Mouse (Mus musculus) kidney, embryonic 16.5 days (tissue): ENCODE data around the gene Il15ra. TPM values are rescaled to one million over a fixed set of nuclear protein-coding genes. Genes with fewer than 3 reads are reported as not detected.

Experiments used
- ATAC-seq: fragments of 200-750 bp; cut with Nextera tagmentation; 2 replicates; pipeline ENCODE4 v1.8.0; 2017; ENCODE audit warnings: moderate TSS enrichment; ENCODE audit not compliant: low FRiP score, low TSS enrichment
- H3K27ac ChIP-seq: fragments of 300-500 bp; sonication (generic); 2 replicates; pipeline ENCODE4 v1.5.1; 2014; ENCODE audit warnings: low read length
- H3K27me3 ChIP-seq: fragments of 300-500 bp; sonication (generic); 2 replicates; pipeline ENCODE4 v1.6.1; 2014; ENCODE audit warnings: low read length, control low read depth, mixed read lengths; ENCODE audit not compliant: insufficient read depth
- H3K36me3 ChIP-seq: fragments of 300-500 bp; sonication (generic); 2 replicates; pipeline ENCODE4 v1.6.1; 2014; ENCODE audit warnings: low read length, control low read depth, mixed read lengths; ENCODE audit not compliant: insufficient read depth
- H3K4me1 ChIP-seq: fragments of 300-500 bp; sonication (generic); 2 replicates; pipeline ENCODE4 v1.6.1; 2014; ENCODE audit warnings: low read length, control low read depth, mixed read lengths; ENCODE audit not compliant: insufficient read depth
- H3K4me2 ChIP-seq: fragments of 300-500 bp; sonication (generic); replicated peaks from 2 replicates; pipeline ENCODE4 v1.6.1; 2014; ENCODE audit warnings: low read depth, low read length
- H3K4me3 ChIP-seq: fragments of 300-500 bp; sonication (generic); 2 replicates; pipeline ENCODE4 v1.5.1; 2014; ENCODE audit warnings: mild to moderate bottlenecking, low read length
- H3K9ac ChIP-seq: fragments of 300-500 bp; sonication (generic); replicated peaks from 2 replicates; pipeline ENCODE4 v1.6.1; 2014; ENCODE audit warnings: low read length
- H3K9me3 ChIP-seq: fragments of 300-500 bp; sonication (generic); 2 replicates; pipeline ENCODE4 v1.6.1; 2016; ENCODE audit warnings: low read length, control low read depth
- WGBS: fragments of 180-500 bp; shearing (Covaris S2); extraction: QIAGEN DNeasy Blood & Tissue Kit; methylation state at CpG from one replicate; pipeline ENCODE4 v1.1.7; 2014; 5-methylcytosine and 5-hydroxymethylcytosine counted together
- polyA plus RNA-seq: library from polyadenylated mRNA; unstranded; fragments of >200 nt; fragmentation: Nextera tagmentation; extraction: Ambion mirVana; gene quantifications from 2 replicates; pipeline ENCODE4 v1.2.1, GENCODE M21; 2015

Il15ra gene
- polyA plus RNA-seq, 1 experiment from 2014 or later: 2.6 TPM

DNA sequence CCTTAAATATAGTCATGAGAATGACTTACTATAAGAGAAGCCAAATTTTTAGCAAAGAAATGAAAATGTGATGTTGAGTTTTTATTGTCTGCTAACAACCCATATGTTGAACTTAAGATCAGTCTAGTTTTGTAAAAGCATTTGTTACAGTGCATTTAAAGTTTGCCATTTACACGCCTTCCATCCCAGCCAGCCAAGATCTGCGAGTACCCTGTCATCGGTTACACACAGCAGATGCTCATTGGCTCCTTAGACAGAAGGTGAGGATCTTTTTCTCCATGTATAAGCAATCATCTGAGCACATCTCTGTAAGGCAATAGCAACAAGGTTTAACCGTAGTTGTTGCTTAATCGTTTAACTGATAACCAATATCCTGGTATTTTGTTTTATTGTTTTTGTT, 22.5 kb downstream of the Il15ra start:
- Histone ChIP-seq H3K4me2 (no peak overlapping the region), H3K9ac (no peak overlapping the region), H3K4me1 (no peaks in the 10 kb centered on the region), H3K36me3 (no peaks in the 10 kb centered on the region), H3K27ac (no peak overlapping the region), H3K4me3 (no peak overlapping the region), H3K27me3 (no peaks in the 10 kb centered on the region), H3K9me3 (no peaks in the 10 kb centered on the region)
- 90% methylated on average over 5 of the region's 5 CpGs for WGBS
- no peak for ATAC-seq

GRCm38 (mm10) chr2:11729091-11729490, 24.0 kb downstream of the Il15ra start:
- Histone ChIP-seq H3K36me3 (no peaks in the 10 kb centered on the region), H3K4me2 (no peak overlapping the region), H3K4me3 (no peak overlapping the region), H3K9ac (no peak overlapping the region), H3K9me3 (no peaks in the 10 kb centered on the region), H3K4me1 (no peaks in the 10 kb centered on the region), H3K27ac (no peak overlapping the region), H3K27me3 (no peaks in the 10 kb centered on the region)
- 52% methylated on average over 3 of the region's 3 CpGs for WGBS
- ATAC-seq: no peak

DNA sequence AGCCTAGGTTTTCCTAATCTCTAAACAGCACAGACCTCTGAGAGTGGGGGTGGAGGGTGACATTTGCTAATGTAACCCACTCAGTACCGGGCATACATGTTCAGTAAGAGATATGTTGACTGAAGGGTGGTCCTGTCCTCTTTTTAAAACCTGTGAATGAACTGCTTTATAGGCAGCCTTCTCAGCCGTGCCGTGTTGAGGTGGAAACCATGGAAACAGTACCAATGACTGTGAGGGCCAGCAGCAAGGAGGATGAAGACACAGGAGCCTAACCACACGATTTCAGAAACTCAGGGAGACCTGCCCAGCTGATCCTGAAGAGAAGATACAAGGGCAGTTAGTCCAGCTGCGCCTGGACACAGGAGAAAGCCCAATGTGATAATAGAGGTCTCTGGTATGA, 27.9 kb downstream of the Il15ra start:
- H3K9ac ChIP-seq: no peak overlapping the region
- H3K9me3 ChIP-seq: no peaks in the 10 kb centered on the region
- no peak for ATAC-seq
- H3K4me3 ChIP-seq: no peak overlapping the region
- no peaks in the 10 kb centered on the region for H3K4me1 ChIP-seq
- 71% methylated on average over 5 of the region's 5 CpGs for whole genome bisulfite sequencing
- H3K27ac ChIP-seq: no peak overlapping the region
- H3K4me2 ChIP-seq: no peak overlapping the region
- no peaks in the 10 kb centered on the region for H3K27me3 ChIP-seq
- H3K36me3 ChIP-seq: peaks cover 2% of the 10 kb centered on the region; the same call in 1 of the 2 replicates

DNA sequence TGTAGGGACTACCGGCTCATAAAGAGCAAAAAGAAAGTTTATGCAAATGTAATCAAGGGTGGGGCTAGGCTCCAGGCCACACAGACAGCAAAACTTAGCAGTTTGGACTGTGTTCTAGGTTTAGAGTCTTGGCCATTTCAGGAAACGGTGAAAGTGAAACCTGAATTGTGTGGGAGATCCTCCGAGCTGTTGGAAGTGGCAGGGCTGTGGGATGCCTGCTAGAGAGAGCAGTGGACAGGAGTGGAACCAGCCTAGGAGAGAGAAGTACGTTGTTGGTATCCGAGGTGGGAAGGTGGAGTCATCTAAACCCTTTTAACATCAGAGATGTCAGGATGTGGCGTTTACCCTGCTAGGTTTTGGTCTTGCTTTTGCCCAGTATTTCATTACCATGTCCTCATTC, 30.8 kb downstream of the Il15ra start:
- Histone ChIP-seq H3K4me1 (no peaks in the 10 kb centered on the region), H3K9ac (no peak overlapping the region), H3K4me3 (no peak overlapping the region), H3K27ac (no peak overlapping the region), H3K4me2 (no peak overlapping the region), H3K36me3 (peaks cover 13% of the 10 kb centered on the region), H3K27me3 (no peaks in the 10 kb centered on the region), H3K9me3 (no peaks in the 10 kb centered on the region)
- no peak for ATAC-seq
- 83% methylated on average over 6 of the region's 6 CpGs for WGBS

GRCm38 (mm10) chr2:11738794-11739193, 33.7 kb downstream of the Il15ra start:
- Histone ChIP-seq H3K36me3 (peaks cover 42% of the 10 kb centered on the region), H3K27ac (no peak overlapping the region), H3K4me1 (no peaks in the 10 kb centered on the region), H3K9ac (no peak overlapping the region), H3K27me3 (no peaks in the 10 kb centered on the region), H3K4me2 (no peak overlapping the region), H3K9me3 (no peaks in the 10 kb centered on the region), H3K4me3 (no peak overlapping the region)
- 93% methylated on average over 3 of the region's 3 CpGs for WGBS
- ATAC-seq: no peak

DNA sequence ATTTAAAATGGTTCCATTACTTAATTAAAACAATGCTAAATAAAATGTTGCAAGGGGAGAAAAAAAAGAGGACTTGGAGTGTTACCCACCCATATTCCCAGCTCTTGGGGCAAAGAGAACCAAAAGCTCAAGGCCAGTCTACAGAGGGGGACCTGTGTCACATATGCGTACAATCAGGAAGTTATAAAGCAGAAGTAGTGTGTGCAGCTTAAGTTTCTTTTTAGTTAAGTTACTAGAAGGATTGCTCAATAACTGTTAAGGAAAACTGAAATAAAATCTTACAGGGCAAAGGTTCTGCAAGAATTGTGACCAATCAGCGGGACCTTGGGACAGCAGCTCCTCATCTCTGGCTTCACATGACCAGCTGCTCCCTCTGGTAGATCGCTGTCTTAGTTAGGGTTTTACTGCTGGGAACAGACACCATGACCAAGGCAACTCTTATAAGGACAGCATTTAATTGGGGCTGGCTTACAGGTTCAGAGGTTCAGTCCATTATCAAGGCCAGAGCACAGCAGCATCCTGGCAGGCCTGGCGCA, 34.5 kb downstream of the Il15ra start:
- Histone ChIP-seq H3K36me3 (peaks cover 46% of the 10 kb centered on the region), H3K27me3 (no peaks in the 10 kb centered on the region), H3K4me2 (no peak overlapping the region), H3K9me3 (no peaks in the 10 kb centered on the region), H3K4me1 (no peaks in the 10 kb centered on the region), H3K27ac (no peak overlapping the region), H3K9ac (no peak overlapping the region), H3K4me3 (no peak overlapping the region)
- WGBS: 92% methylated on average over 4 of the region's 4 CpGs
- ATAC-seq: no peak

DNA sequence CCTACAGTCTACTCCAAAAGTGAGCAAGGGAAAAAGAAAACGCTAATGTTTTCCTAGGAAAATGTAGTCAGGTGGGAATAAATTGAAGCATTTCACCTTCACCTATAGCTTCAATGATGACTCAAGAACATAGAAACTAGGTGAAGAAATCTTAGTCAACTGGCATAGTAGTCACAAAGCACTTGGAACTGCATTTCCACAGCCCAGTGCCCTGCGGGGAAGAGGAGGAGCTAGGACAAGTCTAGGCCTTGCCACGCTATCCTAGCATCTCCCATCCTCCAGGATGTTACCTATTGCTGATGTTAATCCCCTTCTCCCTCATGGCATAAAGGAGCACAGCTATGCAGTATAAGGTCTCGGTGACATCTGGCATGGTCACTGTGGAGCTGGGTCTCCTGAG, 57.5 kb downstream of the Il15ra start:
- ATAC-seq: no peak
- Histone ChIP-seq H3K27ac (no peak overlapping the region), H3K9me3 (no peaks in the 10 kb centered on the region), H3K36me3 (peaks cover 66% of the 10 kb centered on the region), H3K4me1 (no peaks in the 10 kb centered on the region), H3K27me3 (no peaks in the 10 kb centered on the region), H3K4me2 (no peak overlapping the region), H3K9ac (no peak overlapping the region), H3K4me3 (no peak overlapping the region)
- WGBS: 92% methylated on average over 4 of the region's 4 CpGs

DNA sequence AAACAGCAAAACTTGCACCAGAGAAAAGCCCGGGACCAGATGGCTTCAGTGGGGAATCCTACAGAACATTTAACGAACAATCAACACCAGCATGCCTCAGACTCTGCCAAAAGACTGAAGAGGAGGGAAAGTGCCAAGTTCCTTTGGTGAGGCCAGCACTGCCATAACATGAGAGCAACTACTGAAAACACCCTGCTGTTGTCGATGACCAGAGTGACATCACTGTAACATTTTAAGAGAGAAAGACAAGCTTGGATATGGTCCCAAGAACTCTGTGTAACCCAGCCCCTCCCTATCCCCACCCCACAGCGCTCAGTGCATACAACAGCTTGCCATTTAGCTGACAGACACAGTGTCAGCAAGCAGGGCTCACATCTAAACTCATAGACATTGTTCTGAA, 60.6 kb downstream of the Il15ra start:
- WGBS: 81% methylated on average over 4 of the region's 4 CpGs

GRCm38 (mm10) chr2:11766485-11767160, 61.5 kb downstream of the Il15ra start:
- no peak overlapping the region for H3K4me3 ChIP-seq
- ATAC-seq: no peak
- no peak overlapping the region for H3K27ac ChIP-seq
- 83% methylated on average over 5 of the region's 5 CpGs for WGBS
- no peaks in the 10 kb centered on the region for H3K27me3 ChIP-seq
- H3K9me3 ChIP-seq: no peaks in the 10 kb centered on the region
- H3K36me3 ChIP-seq: peaks cover 54% of the 10 kb centered on the region
- H3K4me1 ChIP-seq: no peaks in the 10 kb centered on the region
- H3K4me2 ChIP-seq: no peak overlapping the region
- no peak overlapping the region for H3K9ac ChIP-seq

More for the DNA sequence above, 60.6 kb downstream of the Il15ra start:
- no peak overlapping the region for H3K4me2 ChIP-seq
- H3K4me1 ChIP-seq: no peaks in the 10 kb centered on the region
- no peaks in the 10 kb centered on the region for H3K9me3 ChIP-seq
- ATAC-seq: no peak
- no peak overlapping the region for H3K9ac ChIP-seq
- peaks cover 56% of the 10 kb centered on the region for H3K36me3 ChIP-seq
- no peak overlapping the region for H3K4me3 ChIP-seq
- no peak overlapping the region for H3K27ac ChIP-seq
- H3K27me3 ChIP-seq: no peaks in the 10 kb centered on the region

DNA sequence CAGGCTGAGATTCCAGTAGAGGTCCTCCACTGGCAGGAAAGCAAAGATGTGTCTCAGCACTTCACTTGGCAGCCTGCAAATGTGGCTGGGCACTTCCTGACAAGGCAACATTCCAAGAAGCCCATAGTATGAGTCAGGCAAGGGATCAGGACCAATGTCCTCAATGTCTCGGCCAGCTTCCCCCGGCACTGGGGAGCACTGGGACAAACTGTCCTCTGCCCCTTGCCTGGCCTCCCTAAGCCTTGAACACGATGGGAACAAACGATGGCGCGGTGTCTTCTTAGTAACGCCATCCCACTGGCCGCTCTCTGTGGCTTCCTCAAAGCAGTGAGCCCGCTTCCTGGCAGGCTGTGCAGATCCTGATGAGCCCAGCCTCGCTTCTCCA, 62.1 kb downstream of the Il15ra start:
- H3K36me3 ChIP-seq: peaks cover 49% of the 10 kb centered on the region
- no peak for ATAC-seq
- no peak overlapping the region for H3K9ac ChIP-seq
- no peak overlapping the region for H3K27ac ChIP-seq
- H3K4me2 ChIP-seq: no peak overlapping the region
- WGBS: 90% methylated on average over 10 of the region's 10 CpGs
- H3K4me3 ChIP-seq: no peak overlapping the region
- H3K9me3 ChIP-seq: no peaks in the 10 kb centered on the region
- H3K27me3 ChIP-seq: no peaks in the 10 kb centered on the region
- H3K4me1 ChIP-seq: no peaks in the 10 kb centered on the region
